Mouse (Mus musculus) urinary bladder, postnatal 25 days (tissue): ENCODE measurements at regions not wholly inside any gene's neighbourhood (a gene's known extent, or its start where the extent isn't known, plus 50 kb on each side); places are given as distances from the start of the nearest gene placed in this dataset.

Experiments
- DNase-seq: peaks from one replicate; pipeline ENCODE4 v3.0.0; 2022; ENCODE audit warnings: low spot score

DNA sequence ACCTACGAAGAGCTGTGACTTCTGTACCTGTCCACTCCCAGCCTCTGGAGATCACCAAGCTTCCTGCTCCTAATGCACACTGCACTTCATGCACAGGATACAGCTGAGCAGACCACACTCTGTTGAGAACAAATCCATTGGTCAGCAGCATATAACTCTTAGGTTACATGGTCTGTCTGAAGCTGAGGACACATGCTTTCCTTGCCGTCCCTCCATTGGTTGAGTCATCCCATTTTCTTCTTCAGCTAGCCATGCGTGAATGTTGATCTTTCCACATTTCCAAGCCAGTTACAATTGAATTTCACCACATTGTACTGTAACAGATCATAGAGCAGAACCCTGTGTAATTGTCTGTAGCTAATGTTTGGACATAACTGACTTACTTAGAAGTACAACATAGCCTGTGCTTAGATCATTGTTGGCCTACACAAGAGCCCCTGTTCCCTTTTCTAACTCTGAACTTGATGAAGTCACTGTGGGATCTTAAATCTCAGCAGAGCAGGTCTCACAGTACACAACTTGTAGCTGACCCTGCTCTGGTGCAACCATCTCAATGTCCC is 593.3 kb upstream of the Intu start:
- no peak for DNase-seq

GRCm38 (mm10) chr3:39944581-39944980 is 586.5 kb upstream of the Intu start:
- DNase-seq = peak; percentile 34

DNA sequence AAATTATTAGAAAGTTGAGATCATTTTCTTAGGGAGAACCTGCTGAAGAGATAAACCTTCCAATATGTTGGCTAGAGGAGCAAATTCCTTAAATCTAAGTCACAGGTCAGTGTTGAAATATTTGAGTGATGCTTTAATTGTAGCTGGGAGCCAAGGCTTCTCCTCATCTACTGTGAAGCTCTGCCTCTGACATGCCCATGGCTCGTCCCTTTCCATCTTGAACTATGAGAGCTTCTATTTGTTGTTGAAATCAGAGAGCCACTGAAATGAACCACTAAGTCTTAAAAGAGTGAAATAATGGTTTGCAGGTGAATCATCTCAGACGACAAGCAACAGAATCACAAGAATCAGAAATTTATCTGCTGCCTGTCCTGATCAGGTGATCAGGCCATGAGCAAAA is 579.0 kb upstream of the Intu start:
- DNase-seq = no peak

DNA sequence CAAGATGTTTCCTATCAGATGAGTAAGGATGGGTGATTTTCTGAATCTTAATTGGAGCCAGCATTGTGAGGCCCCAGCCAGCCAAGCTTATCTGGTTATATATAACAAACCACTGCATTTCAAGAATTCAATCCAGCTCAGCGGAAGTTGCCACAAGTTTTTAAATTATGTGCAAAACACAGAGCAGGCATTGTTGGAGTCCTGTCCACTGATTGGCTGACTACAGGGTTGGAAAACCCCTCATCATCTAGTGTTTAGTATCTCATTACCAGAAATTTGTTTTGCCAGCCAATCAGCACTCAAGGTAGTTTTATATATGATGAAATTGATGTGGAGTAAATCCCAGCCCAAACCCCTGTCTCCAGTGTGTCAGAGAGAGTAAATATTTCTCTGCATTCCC is 578.5 kb upstream of the Intu start:
- no peak for DNase-seq

DNA sequence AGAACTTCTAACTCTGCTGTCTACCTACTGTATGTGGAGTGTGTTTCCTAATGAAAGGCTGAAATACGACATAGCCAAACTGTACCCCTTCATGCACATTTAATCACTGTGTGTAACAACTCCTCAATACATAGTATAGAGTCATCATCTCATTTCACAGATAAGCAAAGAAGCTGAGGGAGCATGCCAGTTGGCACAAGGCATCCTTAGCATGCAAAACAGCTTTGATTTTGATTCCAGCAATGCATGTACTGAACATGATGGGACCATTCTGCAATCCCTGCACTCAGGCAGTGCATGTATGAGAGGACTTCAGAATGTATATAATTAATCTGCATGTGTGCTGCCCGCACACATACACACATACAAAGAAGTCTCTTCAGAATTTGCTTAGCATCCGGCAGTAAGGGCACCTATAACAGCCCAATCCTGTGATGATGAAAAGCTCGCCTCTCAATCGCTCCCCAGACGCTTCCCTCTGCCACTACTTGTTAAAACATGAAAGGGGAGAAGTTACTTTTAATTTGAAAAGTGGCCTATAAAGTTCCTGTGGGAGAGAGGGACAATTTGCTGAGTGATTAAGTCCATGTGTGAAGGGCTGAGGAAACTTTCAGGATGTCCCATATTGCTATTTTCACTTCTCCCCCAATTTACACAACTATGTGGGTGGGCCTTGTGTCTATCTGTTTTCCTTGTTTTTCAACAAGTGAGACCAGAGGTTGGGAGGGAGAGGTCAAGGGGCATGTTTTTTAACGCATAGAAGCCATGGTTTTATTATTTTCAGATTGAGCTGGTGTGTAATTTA is 569.0 kb upstream of the Intu start:
- no peak for DNase-seq

GRCm38 (mm10) chr3:39965431-39965830 is 565.7 kb upstream of the Intu start:
- DNase-seq = no peak

- no peak for DNase-seq
These were observed 564.7 kb upstream of the Intu start for GRCm38 (mm10) chr3:39966390-39966789.

DNA sequence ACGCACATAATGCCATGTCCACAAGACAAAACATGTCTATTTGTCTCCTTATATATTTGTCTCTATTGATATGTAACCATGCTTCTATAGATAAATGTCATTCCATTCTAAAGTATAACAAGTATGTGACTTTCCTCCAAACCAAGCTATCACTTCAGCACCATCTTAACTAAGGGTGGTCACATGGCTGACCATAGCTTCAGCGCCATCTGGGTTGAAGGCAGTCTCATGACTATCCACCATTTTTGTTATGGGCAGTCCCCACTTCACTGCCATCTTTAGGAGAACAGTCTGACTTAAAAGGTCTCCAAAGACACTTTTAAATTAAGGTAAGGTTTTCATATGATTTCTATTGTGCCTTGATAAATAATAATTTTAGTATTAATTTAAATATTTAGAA is 554.1 kb upstream of the Intu start:
- DNase-seq = no peak

DNA sequence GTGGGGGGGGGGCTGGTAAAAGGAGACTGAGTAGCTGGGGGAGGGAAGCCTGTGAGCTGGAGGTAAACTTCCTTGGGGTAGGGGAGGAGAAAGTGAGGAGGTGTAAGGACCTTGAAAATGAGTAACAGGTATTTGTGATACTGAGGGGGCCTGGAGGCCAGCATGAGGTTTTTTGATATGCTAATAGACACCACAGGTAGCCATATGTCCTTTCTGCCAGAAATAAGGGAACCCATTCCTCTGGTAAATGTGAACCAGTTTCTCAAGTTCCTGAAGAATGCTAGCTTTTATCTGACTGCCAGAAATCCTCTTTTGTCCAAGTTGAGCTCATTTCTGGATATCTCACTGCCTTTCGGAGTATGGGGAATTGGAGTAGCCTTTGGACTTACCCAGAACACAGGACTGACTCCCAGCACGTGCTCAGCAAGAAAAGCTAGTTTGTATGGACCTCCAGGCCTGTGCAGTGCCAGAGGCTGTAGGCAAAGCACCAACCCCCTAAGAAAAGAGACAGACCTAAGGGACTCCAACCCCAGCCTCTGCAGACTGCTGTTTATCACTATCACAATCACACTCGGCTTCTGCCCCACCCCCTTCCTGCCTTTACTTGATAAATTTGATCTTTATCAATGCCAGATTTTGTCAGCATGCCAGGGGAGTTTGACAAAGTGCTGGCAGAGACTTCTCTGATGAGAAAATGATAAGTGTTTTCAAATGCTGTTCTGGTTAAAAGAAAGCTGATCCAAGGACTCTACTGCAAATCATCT is 552.0 kb upstream of the Intu start:
- no peak for DNase-seq

DNA sequence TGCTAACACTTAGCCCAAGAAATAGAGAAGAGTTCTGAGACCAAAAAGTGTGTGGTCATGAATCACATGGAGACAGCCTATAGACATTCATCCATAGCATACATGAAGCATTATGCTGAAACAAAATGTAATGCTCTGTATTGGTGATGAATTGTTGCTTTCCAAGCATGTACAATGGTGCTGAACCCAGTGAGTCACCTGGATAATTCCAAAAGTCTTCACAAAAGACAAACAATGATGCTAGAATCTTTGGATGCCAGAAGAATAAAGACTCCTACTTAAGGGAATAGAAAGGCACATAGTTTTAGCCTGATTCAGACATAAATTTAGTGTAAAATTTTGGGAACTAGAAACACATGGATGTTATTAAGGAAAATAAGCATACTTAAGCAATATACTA is 548.4 kb upstream of the Intu start:
- no peak for DNase-seq

GRCm38 (mm10) chr3:39987710-39988109 is 543.4 kb upstream of the Intu start:
- no peak for DNase-seq

DNA sequence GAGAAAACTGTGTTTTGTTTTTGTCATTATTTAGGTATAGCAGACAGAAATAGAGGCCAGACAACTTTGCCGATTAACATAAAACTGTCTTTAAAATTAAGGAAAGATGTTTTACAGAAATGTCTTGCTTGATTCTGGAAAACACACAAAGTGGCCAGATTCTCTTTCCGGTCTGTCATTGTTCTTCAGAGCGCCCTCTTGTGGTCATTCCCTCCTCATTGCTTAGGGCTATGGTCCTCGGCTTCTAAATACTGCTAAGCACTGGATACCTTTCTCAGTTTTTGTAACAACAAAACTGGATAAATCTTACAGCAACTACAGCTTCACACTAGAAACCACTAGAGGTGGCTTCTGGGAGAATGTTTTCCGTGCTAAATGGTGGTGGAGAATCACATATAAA is 532.5 kb upstream of the Intu start:
- DNase-seq = peak; percentile 31

DNA sequence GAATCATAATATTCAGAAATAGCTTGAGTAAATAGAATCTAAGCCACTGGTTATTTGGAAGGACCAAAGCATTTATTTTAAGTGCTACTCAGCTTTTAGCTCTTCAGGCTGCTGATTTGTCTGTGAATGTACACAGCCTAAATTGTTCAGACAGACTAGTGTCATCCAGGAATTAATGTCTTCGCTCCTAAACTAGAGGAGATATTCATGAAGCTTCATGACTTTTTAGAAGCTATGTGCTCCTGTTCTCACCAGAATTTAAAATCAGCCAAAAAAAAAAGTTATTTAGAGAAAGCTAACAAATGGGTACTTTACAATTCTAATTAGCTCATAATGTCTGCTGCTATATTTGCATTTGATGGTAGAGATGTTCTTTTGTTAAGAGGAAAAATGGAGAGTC is 531.2 kb upstream of the Intu start:
- DNase-seq = no peak

DNA sequence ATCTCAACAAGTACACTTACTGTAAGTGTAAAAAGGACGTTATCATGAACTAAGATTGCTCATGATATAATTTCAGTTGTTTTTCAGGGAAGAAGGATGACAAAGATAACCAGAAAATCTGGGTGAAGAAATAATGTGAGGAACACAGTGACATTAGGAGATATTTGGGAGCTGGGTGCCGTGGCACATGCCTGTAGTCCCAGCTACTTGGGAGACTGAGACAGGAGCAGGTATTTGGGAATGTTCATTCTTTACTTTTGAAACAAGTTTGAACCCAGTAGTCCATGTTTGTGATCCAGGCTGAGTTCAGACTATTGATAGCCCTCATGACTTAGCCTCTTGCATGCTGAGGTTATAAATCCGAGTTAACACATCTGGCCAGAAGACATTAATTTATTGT is 528.2 kb upstream of the Intu start:
- DNase-seq = no peak

GRCm38 (mm10) chr3:40010051-40010450 is 521.0 kb upstream of the Intu start:
- no peak for DNase-seq

- DNase-seq = no peak
These were observed 509.4 kb upstream of the Intu start for GRCm38 (mm10) chr3:40021682-40022081.

GRCm38 (mm10) chr3:40027713-40028112 is 503.4 kb upstream of the Intu start:
- no peak for DNase-seq

- no peak for DNase-seq
These were observed 494.9 kb upstream of the Intu start for GRCm38 (mm10) chr3:40036177-40036576.

DNA sequence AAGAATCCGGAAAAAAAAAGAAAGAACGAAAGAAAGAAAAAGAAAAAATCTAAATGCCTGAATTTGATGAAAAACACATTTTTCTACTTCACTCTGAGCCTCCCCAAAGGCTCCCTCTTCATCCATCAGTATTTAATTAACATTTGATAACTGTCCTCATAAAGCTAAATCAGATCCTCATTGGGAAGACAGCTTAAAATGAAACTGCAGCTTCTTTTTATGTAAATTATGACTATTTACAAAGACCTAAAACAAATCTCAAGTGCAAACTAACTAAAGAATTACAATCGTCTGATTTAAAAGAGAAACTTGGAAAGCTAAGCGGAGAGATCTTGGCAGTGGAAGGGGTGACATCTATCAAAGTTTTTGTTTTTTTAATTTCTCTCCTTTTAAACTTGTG is 481.4 kb upstream of the Intu start:
- no peak for DNase-seq

- no peak for DNase-seq
These were observed 472.8 kb upstream of the Intu start for GRCm38 (mm10) chr3:40058281-40058680.

DNA sequence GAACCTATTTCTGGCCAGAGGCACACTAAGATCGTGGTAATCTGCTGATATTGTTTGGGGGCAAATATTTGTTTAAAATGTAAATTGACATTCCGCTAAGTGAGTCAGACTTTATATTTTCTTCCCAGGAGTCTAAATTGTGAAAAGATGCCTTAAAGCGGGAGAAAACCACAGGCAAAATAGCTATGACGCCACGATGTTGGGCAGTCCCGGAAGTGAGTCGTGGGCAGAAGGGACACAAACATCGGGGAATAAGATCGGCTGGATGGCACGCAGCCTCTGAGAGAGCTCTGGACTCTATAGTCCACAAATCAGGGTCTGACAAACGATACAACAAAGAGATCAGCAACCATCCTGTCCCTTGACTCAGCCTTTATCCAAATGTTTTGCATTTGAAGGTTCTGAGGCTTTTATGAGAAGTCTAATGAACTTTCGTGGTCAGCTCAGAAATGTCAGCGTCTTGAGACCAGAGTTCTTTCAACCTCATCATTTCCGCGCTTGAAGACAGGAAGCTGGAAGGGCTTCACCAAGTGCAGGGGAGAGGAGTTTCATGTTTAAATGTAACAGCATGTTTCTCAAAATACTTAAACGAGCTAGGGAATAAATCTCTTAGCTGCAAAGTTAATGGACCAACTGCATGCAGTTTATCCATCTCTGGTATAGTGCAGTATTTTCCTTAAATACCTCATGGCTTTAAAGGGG is 472.2 kb upstream of the Intu start:
- no peak for DNase-seq

- DNase-seq = no peak
These were observed 460.9 kb upstream of the Intu start for GRCm38 (mm10) chr3:40070137-40070667.
